In the genomic region with DNA sequence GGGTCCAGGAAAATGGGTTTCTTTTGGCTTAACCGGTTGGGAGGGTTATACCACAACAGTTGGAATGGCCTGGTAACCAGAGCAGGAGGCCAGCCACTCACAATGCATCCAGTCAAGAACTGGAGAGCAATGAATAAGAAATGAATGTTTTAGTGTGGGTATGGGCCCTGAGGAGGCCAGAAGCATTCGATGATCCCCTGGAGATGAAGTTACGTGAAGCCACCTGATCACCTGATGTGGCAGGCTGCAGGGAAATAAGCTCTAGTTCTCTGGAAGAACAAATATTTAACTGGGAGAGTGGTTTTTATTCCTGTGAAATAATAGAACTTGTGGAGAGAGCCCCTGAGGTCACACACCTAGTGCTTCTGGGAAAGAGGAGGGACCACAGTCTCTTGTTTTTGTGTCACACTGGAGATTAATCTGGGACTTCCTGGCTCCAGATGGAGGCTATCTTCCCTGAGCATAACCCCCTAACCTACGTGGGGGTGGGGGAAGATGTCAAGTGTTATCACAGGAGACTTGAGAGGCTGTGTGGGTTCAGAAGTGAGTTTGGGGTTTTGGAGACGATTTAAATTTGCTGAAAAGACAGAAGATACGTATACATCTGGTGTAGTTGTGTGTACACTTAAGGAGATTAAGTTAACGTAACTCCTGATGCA, we compare ENCODE assay signal across 1 mouse cellular context.
TF ChIP-seq lines count a peak whose summit lies in the region.

No protein-coding gene starts in this region.

TF ChIP-seq in MEL, 35 proteins besides CTCF, POLR2A, EP300 and RAD21:
- TF ChIP-seq CHD1 (IDR thresholded peaks at IDR 0.05; ENCODE audit: low read depth, low read length) (no peak), GATA1 (IDR thresholded peaks at IDR 0.05; ENCODE audit: low read depth, low read length) (peak; percentile 7; the same call in 1 of the 2 replicates)
